21 mouse cellular contexts compared by ENCODE assay signal in the genomic region with DNA sequence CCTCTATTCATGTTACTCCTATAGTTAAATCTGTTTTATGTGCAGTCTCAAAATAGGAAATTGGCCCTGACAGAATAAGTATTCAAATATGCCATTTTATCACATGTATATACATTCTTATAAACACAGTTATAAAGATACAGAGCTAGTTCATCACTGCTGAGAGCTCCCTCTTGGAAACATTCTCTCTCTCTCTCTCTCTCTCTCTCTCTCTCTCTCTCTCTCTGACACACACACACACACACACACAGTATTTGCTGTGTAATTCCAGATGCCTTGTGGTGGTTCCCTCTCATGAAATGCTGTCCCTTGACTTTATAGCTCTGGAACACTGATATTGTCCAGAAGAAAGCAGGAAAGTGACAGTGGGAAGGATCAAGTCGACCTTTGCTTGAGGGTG. TPM values are rescaled to one million over a fixed set of nuclear protein-coding genes. Genes with fewer than 3 reads are reported as not detected.
DNase-seq lines count a peak whose midpoint lies in the region; ATAC-seq and TF ChIP-seq lines count a peak whose summit lies in the region.
"Had no signal": no experiment of that assay in that cellular context is flagged by ENCODE, and none has a peak within 500 bp of the region (broad histone marks: within the 10 kb centered on the region; RNA-seq: fewer than 3 reads in every experiment).

No protein-coding gene starts in this region.

- H3K36me3 ChIP-seq in heart, adult 2 months (ENCODE audit: control insufficient read depth, insufficient read depth, low read length), result peaks cover 4% of the 10 kb centered on the region
- H3K36me3 ChIP-seq in lung, embryonic 16.5 days (ENCODE audit: control insufficient read depth, insufficient read depth, low read length), result no peaks in the 10 kb centered on the region
- H3K36me3 ChIP-seq in liver, embryonic 15.5 days (replicated peaks), result peaks cover 11% of the 10 kb centered on the region
- H3K36me3 ChIP-seq: embryonic facial prominence, embryonic 15.5 days; heart, embryonic 12.5 days had no signal

- ATAC-seq in lung, embryonic 16.5 days (ENCODE audit: low read depth), result no peak
- no peak for ATAC-seq in liver, embryonic 15.5 days (ENCODE audit: insufficient read depth)

- no peak for TF ChIP-seq POLR2A in heart, adult 2 months (IDR thresholded peaks at IDR 0.05; ENCODE audit: insufficient read depth, low read depth, low read length)

- H3K4me3 ChIP-seq in heart, adult 2 months, result no peak overlapping the region
- no peak overlapping the region for H3K4me3 ChIP-seq in lung, embryonic 16.5 days (ENCODE audit: low read length)
- H3K4me3 ChIP-seq in liver, embryonic 15.5 days (replicated peaks), result no peak overlapping the region
- H3K4me3 ChIP-seq: heart, embryonic 12.5 days had no signal

- no peak for DNase-seq in heart, adult 2 months
- no peak for DNase-seq in heart, adult 8-10 months (ENCODE audit: low spot score)
- DNase-seq in lung, postnatal 10 days, result no peak
- DNase-seq in urinary bladder, adult 2 months (ENCODE audit: low spot score), result no peak
- DNase-seq in left cerebral cortex, adult 8-10 months (ENCODE audit: low spot score in 2 of 2), result no peak
- no peak for DNase-seq in adrenal gland, postnatal 4 days (ENCODE audit: low spot score in 2 of 2)
- DNase-seq: layer of hippocampus, adult 9-11 months; lung, adult 2 months; thymus, postnatal 36 days had no signal

- intact Hi-C loops in heart, adult 2 months (cut with DNase I), result loop anchor here (5.0 kb wide), 1 partner anchor 136 kb away; the partner anchor contains the start of gene Rab14

- peak overlapping the region; percentile 94 for H3K27ac ChIP-seq in heart, adult 2 months
- H3K27ac ChIP-seq in lung, embryonic 16.5 days (ENCODE audit: low read length), result peak overlapping the region; percentile 65; the same call in 1 of the 2 replicates
- H3K27ac ChIP-seq in liver, embryonic 15.5 days (replicated peaks), result 0 out of 2 replicates have a peak overlapping the region, but pooled peaks have one; percentile 51
- H3K27ac ChIP-seq: forebrain, embryonic 13.5 days had no signal

- no peaks in the 10 kb centered on the region; the same call in 1 of the 2 replicates for H3K79me2 ChIP-seq in heart, adult 2 months (replicated peaks; ENCODE audit: control insufficient read depth, insufficient read depth, low read length)

- 33% methylated on average over 1 of the region's 1 CpGs for WGBS in heart, adult 2 months
- WGBS in lung, embryonic 16.5 days, result 50% methylated on average over 1 of the region's 1 CpGs
- 61% methylated on average over 1 of the region's 1 CpGs for WGBS in liver, embryonic 15.5 days (ENCODE audit: insufficient replicate concordance)

- H3K27me3 ChIP-seq in heart, adult 2 months (ENCODE audit: control insufficient read depth, insufficient read depth, low read length), result no peaks in the 10 kb centered on the region
- H3K27me3 ChIP-seq in lung, embryonic 16.5 days (ENCODE audit: control insufficient read depth, insufficient read depth, low read depth, low read length), result no peaks in the 10 kb centered on the region
- H3K27me3 ChIP-seq in liver, embryonic 15.5 days, result no peaks in the 10 kb centered on the region
- H3K27me3 ChIP-seq: embryonic facial prominence, embryonic 15.5 days; forebrain, embryonic 13.5 days; heart, embryonic 12.5 days had no signal

- no peak for TF ChIP-seq CTCF in heart, adult 2 months (IDR thresholded peaks at IDR 0.05)

- H3K9ac ChIP-seq in heart, adult 2 months (ENCODE audit: low read depth, low read length), result no peak overlapping the region
- H3K9ac ChIP-seq in lung, embryonic 16.5 days (ENCODE audit: low read length), result no peak overlapping the region
- no peak overlapping the region for H3K9ac ChIP-seq in liver, embryonic 15.5 days
- H3K9ac ChIP-seq: embryonic facial prominence, embryonic 15.5 days had no signal

- TF ChIP-seq EP300 in heart, adult 2 months (IDR thresholded peaks at IDR 0.05; ENCODE audit: insufficient read depth, low read depth, low read length), result no peak

- peaks cover 11% of the 10 kb centered on the region for H3K4me1 ChIP-seq in heart, adult 2 months (ENCODE audit: control insufficient read depth, insufficient read depth, low read length)
- peaks cover 18% of the 10 kb centered on the region for H3K4me1 ChIP-seq in lung, embryonic 16.5 days (replicated peaks; ENCODE audit: control insufficient read depth, insufficient read depth, low read length)
- H3K4me1 ChIP-seq in liver, embryonic 15.5 days (replicated peaks), result peaks cover 34% of the 10 kb centered on the region

- H3K9me3 ChIP-seq in lung, embryonic 16.5 days (ENCODE audit: control insufficient read depth, low read length), result no peaks in the 10 kb centered on the region
- no peaks in the 10 kb centered on the region for H3K9me3 ChIP-seq in liver, embryonic 15.5 days (replicated peaks)
- H3K9me3 ChIP-seq: embryonic facial prominence, embryonic 15.5 days; forebrain, embryonic 13.5 days; heart, embryonic 12.5 days had no signal

- H3K4me2 ChIP-seq in lung, embryonic 16.5 days (ENCODE audit: low read depth, low read length), result no peak overlapping the region
- no peak overlapping the region for H3K4me2 ChIP-seq in liver, embryonic 15.5 days

RNA-seq across cellular contexts. Expression of gene Stom, which starts 1.3 kb away (rescaled TPM):
- total RNA-seq in heart, adult 2 months (2021), result 10 to 100 TPM; 82.4 to 87.5 TPM
- 75.6 and 147 TPM in 2 replicates for polyA plus RNA-seq in heart, adult 2 months (2012; rRNA removed)
- 100 to 1,000 TPM in 2 of 4 experiments, 10 to 100 TPM in 2; 83.8 to 137 (median 102) TPM for total RNA-seq in heart, adult 8-10 months (2022)
- 67.1 and 75.1 TPM in 2 replicates for polyA plus RNA-seq in lung, embryonic 16.5 days (2015; fragmentation: Nextera tagmentation; extraction: Ambion mirVana)
- polyA plus RNA-seq in liver, embryonic 15.5 days (2015; fragmentation: Nextera tagmentation; extraction: Ambion mirVana), result 169 and 191 TPM in 2 replicates
- 67.9 and 82.5 TPM in 2 replicates for polyA plus RNA-seq in urinary bladder, adult 2 months (2012; rRNA removed)
- 10 to 100 TPM in 2 of 4 experiments, 1 to 10 TPM in 2; 9.5 to 12.0 (median 10.4) TPM for total RNA-seq in left cerebral cortex, adult 8-10 months (2022)
- total RNA-seq in adrenal gland, postnatal 4 days (2021), result 10 to 100 TPM; 42.7 to 43.5 TPM

RNA-seq across cellular contexts. Expression of gene 4930568D16Rik, which starts 29.5 kb away (rescaled TPM):
- total RNA-seq in heart, adult 2 months (2021), result not detected
- not detected in 2 replicates for polyA plus RNA-seq in heart, adult 2 months (2012; rRNA removed)
- not detected for total RNA-seq in heart, adult 8-10 months (2022)
- polyA plus RNA-seq in lung, embryonic 16.5 days (2015; fragmentation: Nextera tagmentation; extraction: Ambion mirVana), result not detected in 2 replicates
- polyA plus RNA-seq in liver, embryonic 15.5 days (2015; fragmentation: Nextera tagmentation; extraction: Ambion mirVana), result not detected in 2 replicates
- polyA plus RNA-seq in urinary bladder, adult 2 months (2012; rRNA removed), result not detected in 2 replicates
- total RNA-seq in left cerebral cortex, adult 8-10 months (2022), result not detected
- not detected for total RNA-seq in adrenal gland, postnatal 4 days (2021)
- total RNA-seq: adrenal gland, postnatal 10 days; ES-E14; left cerebral cortex, postnatal 36 days had no signal
- polyA plus RNA-seq: C2C12; embryonic facial prominence, embryonic 15.5 days; forebrain, embryonic 13.5 days; heart, embryonic 12.5 days; hindbrain, embryonic 11.5 days; kidney, postnatal 0 days; lung, adult 2 months; midbrain, embryonic 11.5 days had no signal

RNA-seq across cellular contexts. Expression of gene 4930402F06Rik, which starts 58.9 kb away (rescaled TPM):
- total RNA-seq in heart, adult 2 months (2021), result not detected
- not detected in 2 replicates for polyA plus RNA-seq in heart, adult 2 months (2012; rRNA removed)
- total RNA-seq in heart, adult 8-10 months (2022), result not detected
- not detected in 2 replicates for polyA plus RNA-seq in lung, embryonic 16.5 days (2015; fragmentation: Nextera tagmentation; extraction: Ambion mirVana)
- not detected in 2 replicates for polyA plus RNA-seq in liver, embryonic 15.5 days (2015; fragmentation: Nextera tagmentation; extraction: Ambion mirVana)
- not detected in 2 replicates for polyA plus RNA-seq in urinary bladder, adult 2 months (2012; rRNA removed)
- not detected for total RNA-seq in left cerebral cortex, adult 8-10 months (2022)
- total RNA-seq in adrenal gland, postnatal 4 days (2021), result not detected
- total RNA-seq: adrenal gland, postnatal 10 days; ES-E14; left cerebral cortex, postnatal 36 days had no signal
- polyA plus RNA-seq: C2C12; embryonic facial prominence, embryonic 15.5 days; forebrain, embryonic 13.5 days; heart, embryonic 12.5 days; hindbrain, embryonic 11.5 days; kidney, postnatal 0 days; lung, adult 2 months; midbrain, embryonic 11.5 days had no signal
